Mouse (Mus musculus): ENCODE measurements at regions not wholly inside any gene's neighbourhood (a gene's known extent, or its start where the extent isn't known, plus 50 kb on each side); places are given as distances from the start of the nearest gene placed in this dataset.

DNA sequence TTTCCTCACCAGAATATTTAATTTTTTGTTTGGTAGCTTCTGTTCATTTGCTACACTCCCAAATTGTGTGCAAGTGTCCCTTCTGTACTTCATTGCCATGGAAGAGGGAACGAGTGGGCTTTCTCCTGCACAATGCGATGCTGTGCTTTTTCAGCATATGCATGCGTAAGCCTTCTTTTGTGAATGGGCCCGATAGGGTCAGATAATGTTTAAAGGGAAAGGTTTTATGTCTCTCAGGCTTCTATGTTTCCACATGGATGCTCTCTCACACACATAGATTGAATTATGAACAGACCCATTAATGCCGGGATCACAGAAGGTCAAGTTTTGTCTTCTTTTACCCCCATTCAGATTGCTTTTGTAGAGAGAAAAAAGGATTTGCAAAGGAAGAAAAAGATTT is 158.5 kb upstream of the Dnajc24 start:
- no peak for TF ChIP-seq CTCF (IDR thresholded peaks at IDR 0.05; ENCODE audit: borderline replicate concordance, insufficient read depth, low read length)
- TF ChIP-seq POLR2A (IDR thresholded peaks at IDR 0.05; ENCODE audit: low read depth, low read length) = no peak

Data from embryonic fibroblast, embryonic 13.5 days (primary cell).